Comparison of ENCODE assay signal across 16 mouse cellular contexts in the genomic region with DNA sequence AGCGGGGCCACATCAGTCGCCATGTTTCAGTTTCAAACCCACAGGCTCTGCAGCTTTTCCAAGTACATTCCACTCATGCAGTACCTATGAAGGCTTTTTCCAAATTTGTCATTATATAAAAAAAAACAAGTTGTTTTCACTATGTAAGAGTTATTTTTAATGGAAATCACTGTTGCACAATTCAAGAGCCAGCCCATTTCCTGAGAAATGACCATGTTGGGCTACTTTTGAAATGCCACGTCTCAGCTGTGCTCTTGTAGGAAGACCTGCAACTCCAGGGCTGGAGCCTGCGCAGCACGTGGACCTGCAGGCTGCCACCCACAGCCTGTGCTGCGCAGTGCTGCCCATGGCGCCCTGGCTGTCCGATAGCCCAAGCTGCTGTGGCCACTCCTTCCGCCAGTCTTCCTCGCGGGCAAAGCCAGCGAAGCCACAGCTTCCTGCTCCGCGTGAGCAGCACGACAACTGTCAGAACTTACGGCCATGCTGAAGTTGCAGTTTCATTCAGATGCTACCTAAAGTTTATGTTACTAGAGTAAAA. TPM values are rescaled to one million over a fixed set of nuclear protein-coding genes. Genes with fewer than 3 reads are reported as not detected.
DNase-seq lines count a peak whose midpoint lies in the region; ATAC-seq and TF ChIP-seq lines count a peak whose summit lies in the region.
"Had no signal": no experiment of that assay in that cellular context is flagged by ENCODE, and none has a peak within 500 bp of the region (broad histone marks: within the 10 kb centered on the region; RNA-seq: fewer than 3 reads in every experiment).

No protein-coding gene starts in this region.

- no peaks in the 10 kb centered on the region for H3K27me3 ChIP-seq in intestine, embryonic 14.5 days (replicated peaks; ENCODE audit: control insufficient read depth, insufficient read depth, low read length)
- H3K27me3 ChIP-seq in intestine, embryonic 15.5 days (replicated peaks): no peaks in the 10 kb centered on the region
- no peaks in the 10 kb centered on the region for H3K27me3 ChIP-seq in liver, adult 2 months (ENCODE audit: control insufficient read depth, insufficient read depth, low read length)
- H3K27me3 ChIP-seq in stomach, embryonic 16.5 days (ENCODE audit: control insufficient read depth, insufficient read depth, low read length): no peaks in the 10 kb centered on the region
- H3K27me3 ChIP-seq: heart, embryonic 13.5 days; hindbrain, embryonic 12.5 days; limb, embryonic 15.5 days had no signal

- no peak overlapping the region for H3K4me3 ChIP-seq in intestine, embryonic 14.5 days (ENCODE audit: low read depth, low read length)
- H3K4me3 ChIP-seq in intestine, embryonic 15.5 days (replicated peaks): no peak overlapping the region
- no peak overlapping the region for H3K4me3 ChIP-seq in liver, adult 2 months (ENCODE audit: insufficient read depth, low read depth, low read length)
- H3K4me3 ChIP-seq in stomach, embryonic 16.5 days (replicated peaks; ENCODE audit: low read length): no peak overlapping the region
- H3K4me3 ChIP-seq: heart, embryonic 13.5 days; hindbrain, embryonic 12.5 days; limb, embryonic 15.5 days had no signal

- H3K4me1 ChIP-seq in intestine, embryonic 14.5 days (replicated peaks; ENCODE audit: control insufficient read depth, insufficient read depth, low read length): no peaks in the 10 kb centered on the region
- H3K4me1 ChIP-seq in intestine, embryonic 15.5 days (replicated peaks): 0 out of 2 replicates have a peak, but pooled peaks cover 3% of the 10 kb centered on the region
- no peaks in the 10 kb centered on the region for H3K4me1 ChIP-seq in liver, adult 2 months (ENCODE audit: control insufficient read depth, insufficient read depth, low read length)
- H3K4me1 ChIP-seq in stomach, embryonic 16.5 days (ENCODE audit: control insufficient read depth, insufficient read depth, low read length): peaks cover 10% of the 10 kb centered on the region
- H3K4me1 ChIP-seq: heart, embryonic 13.5 days; hindbrain, embryonic 12.5 days; limb, embryonic 15.5 days had no signal

- no peak for TF ChIP-seq POLR2A in liver, adult 2 months (IDR thresholded peaks at IDR 0.05; ENCODE audit: extremely low read depth, insufficient read depth, low read length)

- H3K4me2 ChIP-seq in intestine, embryonic 14.5 days (ENCODE audit: low read length): no peak overlapping the region
- H3K4me2 ChIP-seq in intestine, embryonic 15.5 days (replicated peaks): no peak overlapping the region
- no peak overlapping the region for H3K4me2 ChIP-seq in stomach, embryonic 16.5 days (ENCODE audit: low read depth, low read length)
- H3K4me2 ChIP-seq: heart, embryonic 13.5 days; hindbrain, embryonic 12.5 days; limb, embryonic 15.5 days had no signal

- no peaks in the 10 kb centered on the region for H3K9me3 ChIP-seq in intestine, embryonic 14.5 days (ENCODE audit: control insufficient read depth, low read length)
- no peaks in the 10 kb centered on the region for H3K9me3 ChIP-seq in intestine, embryonic 15.5 days
- no peaks in the 10 kb centered on the region for H3K9me3 ChIP-seq in stomach, embryonic 16.5 days (replicated peaks; ENCODE audit: control insufficient read depth, low read length)
- H3K9me3 ChIP-seq: G1E; heart, embryonic 13.5 days; hindbrain, embryonic 12.5 days; limb, embryonic 15.5 days had no signal

- 87% methylated on average over 16 of the region's 16 CpGs for WGBS in intestine, embryonic 14.5 days
- 78% methylated on average over 16 of the region's 16 CpGs for WGBS in intestine, embryonic 15.5 days
- 85% methylated on average over 16 of the region's 16 CpGs for WGBS in liver, adult 2 months
- 74% methylated on average over 16 of the region's 16 CpGs for WGBS in stomach, embryonic 16.5 days

- ATAC-seq in intestine, embryonic 14.5 days (replicated peaks; ENCODE audit: low FRiP score, low TSS enrichment, low read depth): no peak
- ATAC-seq in intestine, embryonic 15.5 days: no peak
- no peak; the same call in 1 of the 2 replicates for ATAC-seq in stomach, embryonic 16.5 days (ENCODE audit: insufficient read depth, low FRiP score)
- ATAC-seq: activated CD4-positive, CD25-positive, alpha-beta regulatory T cell, adult 4 months had no signal

- no peak for TF ChIP-seq CTCF in liver, adult 2 months (IDR thresholded peaks at IDR 0.05; ENCODE audit: low read depth, low read length)

- DNase-seq in intestine, embryonic 14.5 days (ENCODE audit: low spot score): no peak
- DNase-seq in liver, adult 2 months (ENCODE audit: extremely low read depth, low read depth, low spot score): peak; percentile 25
- DNase-seq in lung, postnatal 10 days: peak; percentile 47
- no peak for DNase-seq in layer of hippocampus, adult 18-20 months (ENCODE audit: low spot score in 2 of 2)
- DNase-seq in embryo, embryonic 10 days (ENCODE audit: low spot score): no peak
- no peak for DNase-seq in embryo, embryonic 9.5 days (ENCODE audit: extremely low spot score)
- DNase-seq: B cell, adult 2 months; kidney, postnatal 10 days; right cerebral cortex, postnatal 25 days had no signal

- H3K27ac ChIP-seq in intestine, embryonic 14.5 days (ENCODE audit: low read depth): 0 out of 2 replicates have a peak overlapping the region, but pooled peaks have one; percentile 14
- no peak overlapping the region for H3K27ac ChIP-seq in intestine, embryonic 15.5 days
- H3K27ac ChIP-seq in liver, adult 2 months (replicated peaks; ENCODE audit: insufficient read depth, low read depth, low read length): no peak overlapping the region
- peak overlapping the region; percentile 39; the same call in 1 of the 2 replicates for H3K27ac ChIP-seq in stomach, embryonic 16.5 days (ENCODE audit: low read length)
- H3K27ac ChIP-seq: heart, embryonic 13.5 days; hindbrain, embryonic 12.5 days; limb, embryonic 15.5 days had no signal

- H3K9ac ChIP-seq in intestine, embryonic 14.5 days (ENCODE audit: low read length): no peak overlapping the region
- no peak overlapping the region for H3K9ac ChIP-seq in intestine, embryonic 15.5 days
- H3K9ac ChIP-seq in liver, adult 2 months (ENCODE audit: low read depth, low read length): no peak overlapping the region
- no peak overlapping the region for H3K9ac ChIP-seq in stomach, embryonic 16.5 days (ENCODE audit: low read length)
- H3K9ac ChIP-seq: heart, embryonic 13.5 days; hindbrain, embryonic 12.5 days; limb, embryonic 15.5 days had no signal

- H3K36me3 ChIP-seq in intestine, embryonic 14.5 days (ENCODE audit: control insufficient read depth, insufficient read depth, low read length): peaks cover 92% of the 10 kb centered on the region
- peaks cover 38% of the 10 kb centered on the region for H3K36me3 ChIP-seq in intestine, embryonic 15.5 days
- H3K36me3 ChIP-seq in liver, adult 2 months (ENCODE audit: control insufficient read depth, insufficient read depth, low read length): peaks cover 46% of the 10 kb centered on the region
- H3K36me3 ChIP-seq in stomach, embryonic 16.5 days (ENCODE audit: control insufficient read depth, insufficient read depth, low read length): peaks cover 31% of the 10 kb centered on the region; the same call in 1 of the 2 replicates

- H3K79me2 ChIP-seq in liver, adult 2 months (ENCODE audit: control insufficient read depth, insufficient read depth, low read length): no peaks in the 10 kb centered on the region

RNA-seq across cellular contexts. Expression of a gene that starts 12.2 kb away (rescaled TPM):
- 24.2 and 32.1 TPM in 2 replicates for polyA plus RNA-seq in intestine, embryonic 14.5 days (2014; fragmentation: Nextera tagmentation; extraction: Ambion mirVana)
- 29.3 and 29.6 TPM in 2 replicates for polyA plus RNA-seq in intestine, embryonic 15.5 days (2015; fragmentation: Nextera tagmentation; extraction: Ambion mirVana)
- total RNA-seq in liver, adult 2 months (2014; rRNA removed): 10.9 and 11.5 TPM in 2 replicates
- polyA plus RNA-seq in liver, adult 2 months (2012; rRNA removed): 18.1 and 20.7 TPM in 2 replicates
- 31.6 and 39.0 TPM in 2 replicates for polyA plus RNA-seq in stomach, embryonic 16.5 days (2015; fragmentation: Nextera tagmentation; extraction: Ambion mirVana)
- total RNA-seq in layer of hippocampus, adult 18-20 months (2021): 10 to 100 TPM; 41.5 to 44.2 TPM

RNA-seq across cellular contexts. Expression of a gene that starts 12.2 kb away (rescaled TPM):
- 0.07 and 0.09 TPM in 2 replicates for polyA plus RNA-seq in intestine, embryonic 14.5 days (2014; fragmentation: Nextera tagmentation; extraction: Ambion mirVana)
- 0.11 TPM in 2 replicates for polyA plus RNA-seq in intestine, embryonic 15.5 days (2015; fragmentation: Nextera tagmentation; extraction: Ambion mirVana)
- 0.07 TPM in 1 of 2 replicates, not detected in the other for total RNA-seq in liver, adult 2 months (2014; rRNA removed)
- not detected in 2 replicates for polyA plus RNA-seq in liver, adult 2 months (2012; rRNA removed)
- polyA plus RNA-seq in stomach, embryonic 16.5 days (2015; fragmentation: Nextera tagmentation; extraction: Ambion mirVana): 0.04 and 0.15 TPM in 2 replicates
- total RNA-seq in layer of hippocampus, adult 18-20 months (2021): 1 to 10 TPM in 1 of 2 experiments, under 1 TPM in 1; 0.71 to 1.2 TPM
- polyA plus RNA-seq: activated CD4-positive, CD25-positive, alpha-beta regulatory T cell, adult 4 months had no signal

RNA-seq across cellular contexts. Expression of a gene that starts 30.5 kb away (rescaled TPM):
- polyA plus RNA-seq in intestine, embryonic 14.5 days (2014; fragmentation: Nextera tagmentation; extraction: Ambion mirVana): 49.0 and 51.7 TPM in 2 replicates
- polyA plus RNA-seq in intestine, embryonic 15.5 days (2015; fragmentation: Nextera tagmentation; extraction: Ambion mirVana): 38.2 and 41.6 TPM in 2 replicates
- total RNA-seq in liver, adult 2 months (2014; rRNA removed): 23.3 and 24.5 TPM in 2 replicates
- 12.5 and 13.3 TPM in 2 replicates for polyA plus RNA-seq in liver, adult 2 months (2012; rRNA removed)
- polyA plus RNA-seq in stomach, embryonic 16.5 days (2015; fragmentation: Nextera tagmentation; extraction: Ambion mirVana): 43.8 and 45.5 TPM in 2 replicates
- 10 to 100 TPM; 74.8 to 77.2 TPM for total RNA-seq in layer of hippocampus, adult 18-20 months (2021)

RNA-seq across cellular contexts. Expression of a gene that starts 59.3 kb away (rescaled TPM):
- polyA plus RNA-seq in intestine, embryonic 14.5 days (2014; fragmentation: Nextera tagmentation; extraction: Ambion mirVana): 1.4 and 1.8 TPM in 2 replicates
- 5.3 and 5.9 TPM in 2 replicates for polyA plus RNA-seq in intestine, embryonic 15.5 days (2015; fragmentation: Nextera tagmentation; extraction: Ambion mirVana)
- 5.8 and 9.2 TPM in 2 replicates for total RNA-seq in liver, adult 2 months (2014; rRNA removed)
- 9.7 and 10.4 TPM in 2 replicates for polyA plus RNA-seq in liver, adult 2 months (2012; rRNA removed)
- polyA plus RNA-seq in stomach, embryonic 16.5 days (2015; fragmentation: Nextera tagmentation; extraction: Ambion mirVana): 5.9 and 7.8 TPM in 2 replicates
- 10 to 100 TPM; 13.1 to 15.7 TPM for total RNA-seq in layer of hippocampus, adult 18-20 months (2021)

Comparison
In these comparisons a context has a peak if more than half of its experiments do, and no peak if none do; other contexts are left out.
1. H3K27ac ChIP-seq: peak in intestine, embryonic 14.5 days (single experiment) and stomach, embryonic 16.5 days (single experiment); none in intestine, embryonic 15.5 days (single experiment) and liver, adult 2 months (single experiment).
2. DNase-seq: peak in liver, adult 2 months (single experiment) and lung, postnatal 10 days (single experiment); none in intestine, embryonic 14.5 days (single experiment), layer of hippocampus, adult 18-20 months (0 of 2), embryo, embryonic 10 days (single experiment) and embryo, embryonic 9.5 days (single experiment).